Mouse (Mus musculus) ES-Bruce4 (cell line): Measurements from ENCODE around the gene P4htm. TPM values are rescaled to one million over a fixed set of nuclear protein-coding genes. Genes with fewer than 3 reads are reported as not detected.

Experiments
- H3K27ac ChIP-seq: 2 replicates; pipeline ENCODE4 v1.5.1; 2012; ENCODE audit warnings: low read length, inconsistent platforms; ENCODE audit not compliant: insufficient read depth
- H3K27me3 ChIP-seq: 2 replicates; pipeline ENCODE4 v1.6.1; 2012; ENCODE audit warnings: mild to moderate bottlenecking, low read length, inconsistent platforms; ENCODE audit not compliant: control insufficient read depth, poor library complexity, insufficient read depth, severe bottlenecking
- H3K36me3 ChIP-seq: 2 replicates; pipeline ENCODE4 v1.6.1; 2012; ENCODE audit warnings: inconsistent platforms, mild to moderate bottlenecking, low read length, moderate library complexity; ENCODE audit not compliant: control insufficient read depth, poor library complexity, insufficient read depth, severe bottlenecking
- H3K4me1 ChIP-seq: one replicate; pipeline ENCODE4 v1.8.1; 2011; ENCODE audit warnings: low read length; ENCODE audit not compliant: control insufficient read depth, insufficient read depth
- H3K4me3 ChIP-seq: 2 replicates; pipeline ENCODE4 v1.5.1; 2011; ENCODE audit warnings: low read depth, mild to moderate bottlenecking, low read length
- H3K9ac ChIP-seq: 2 replicates; pipeline ENCODE4 v1.6.1; 2012; ENCODE audit warnings: low read depth, mild to moderate bottlenecking, inconsistent platforms; ENCODE audit not compliant: poor library complexity, severe bottlenecking
- H3K9me3 ChIP-seq: replicated peaks from 2 replicates; pipeline ENCODE4 v1.6.1; 2012; ENCODE audit warnings: mild to moderate bottlenecking, low read length, inconsistent platforms; ENCODE audit not compliant: control insufficient read depth, poor library complexity, insufficient read depth, severe bottlenecking
- CTCF ChIP-seq: IDR thresholded peaks from one replicate; pipeline ENCODE4 v1.8.1; 2011; ENCODE audit warnings: low read depth, low read length
- EP300 ChIP-seq: IDR thresholded peaks from 2 replicates; pipeline ENCODE4 v1.6.1; 2011; ENCODE audit warnings: low read depth, low read length; ENCODE audit not compliant: insufficient read depth
- POLR2A ChIP-seq: IDR thresholded peaks from one replicate; pipeline ENCODE4 v1.8.1; 2011; ENCODE audit warnings: low read length; ENCODE audit not compliant: insufficient read depth
- polyA plus RNA-seq: library from polyadenylated mRNA; stranded (reverse); fragments of >200 nt; gene quantifications from 2 replicates; pipeline ENCODE4 v1.2.4, GENCODE M21; 2011; ENCODE audit warnings: low read depth; ENCODE audit not compliant: missing spikeins, insufficient read depth, insufficient read length

Gene P4htm
- polyA plus RNA-seq, 1 experiment, result 2.4 TPM

DNA sequence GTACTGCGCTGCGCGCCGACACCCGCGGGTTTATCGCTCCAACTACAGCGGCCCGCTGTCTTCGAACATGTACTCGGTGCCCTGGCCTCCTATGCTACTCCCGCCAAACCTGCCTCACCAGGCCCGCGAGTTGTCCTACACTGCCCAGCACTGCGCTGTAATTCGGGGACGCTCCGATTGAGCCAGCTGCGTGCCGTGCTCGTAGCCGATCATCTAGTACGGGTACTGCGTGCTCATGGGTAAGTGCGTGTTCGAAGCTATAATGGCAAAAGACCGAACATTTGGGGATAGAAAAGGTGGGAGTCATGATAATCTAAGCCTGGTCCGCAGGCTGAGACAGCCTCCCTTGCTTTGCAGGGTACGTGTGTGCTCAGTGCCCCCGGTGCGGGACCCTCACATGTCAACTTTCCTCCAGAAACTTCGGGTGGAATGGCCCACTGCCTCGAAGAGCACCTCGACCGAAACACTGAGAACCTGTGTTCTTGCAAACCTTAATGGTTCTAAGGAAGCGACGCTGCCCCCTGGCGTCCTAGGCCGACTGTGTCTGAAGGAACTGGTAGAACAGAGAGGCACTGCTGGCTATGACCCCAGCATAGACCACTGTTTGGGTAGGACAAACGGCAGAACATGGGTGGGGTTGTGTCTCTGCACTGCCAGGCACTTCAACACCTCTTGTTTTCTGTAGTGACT, 27.1 kb downstream of the P4htm start:
- peaks cover 15% of the 10 kb centered on the region for H3K36me3 ChIP-seq
- H3K4me3 ChIP-seq, result peak overlapping the region; percentile 90
- 0 out of 2 replicates have a peak overlapping the region, but pooled peaks have one; percentile 9 for H3K27ac ChIP-seq

DNA sequence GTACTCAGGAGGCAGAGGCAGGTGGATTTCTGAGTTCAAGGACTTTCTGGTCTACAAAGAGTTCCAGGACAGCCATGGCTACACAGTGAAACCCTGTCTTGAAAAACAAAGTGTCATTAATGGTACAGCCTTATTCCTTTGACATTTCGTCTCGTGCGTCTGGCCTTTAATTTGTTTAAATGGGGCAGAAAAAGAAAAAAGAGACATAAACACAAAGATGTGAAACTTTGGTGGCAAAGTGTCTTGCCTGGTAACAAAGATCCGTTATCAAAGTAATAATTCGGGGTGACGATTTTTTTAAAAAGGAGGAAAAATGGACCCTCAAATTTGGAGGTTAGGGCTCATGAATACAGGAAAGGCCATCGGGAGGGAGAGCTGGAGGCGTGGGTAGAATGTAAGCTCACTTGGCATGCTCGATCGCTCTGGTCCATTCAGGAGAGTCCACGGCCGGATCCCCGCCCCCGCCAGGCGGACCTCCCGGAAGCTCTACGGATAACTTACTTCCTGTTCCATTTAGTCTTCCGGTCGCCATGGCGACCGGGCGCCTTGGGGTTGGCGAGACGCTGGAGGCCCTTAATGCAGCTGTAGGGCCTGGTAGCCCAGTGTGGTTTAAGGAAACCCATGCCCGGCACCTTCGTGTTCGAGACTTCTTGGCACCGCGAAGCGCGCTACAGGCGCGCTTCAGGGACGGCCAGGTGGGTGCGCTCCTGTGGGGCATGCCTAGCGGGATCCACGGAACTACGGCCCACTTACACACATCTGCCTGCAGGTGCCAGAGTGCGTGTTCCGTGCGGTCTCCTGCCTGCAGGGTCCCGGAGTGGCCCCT, 27.9 kb downstream of the P4htm start, which contains the start of gene Dalrd3:
TSS of gene Dalrd3 (plus strand) at position 506 of the 826 bp plus-strand sequence.
- no peaks in the 10 kb centered on the region for H3K27me3 ChIP-seq
- H3K9me3 ChIP-seq, result no peaks in the 10 kb centered on the region
- peaks cover 23% of the 10 kb centered on the region for H3K36me3 ChIP-seq
- TF ChIP-seq EP300 (no peak), POLR2A (no peak), CTCF (no peak)
- peaks cover 10% of the 10 kb centered on the region for H3K4me1 ChIP-seq
- peak within 1 kb of the TSS; percentile 69 for H3K9ac ChIP-seq
- peak within 1 kb of the TSS; percentile 90 for H3K4me3 ChIP-seq
- H3K27ac ChIP-seq, result peak within 1 kb of the TSS; percentile 91; the same call in 1 of the 2 replicates

More for the DNA sequence above, 27.1 kb downstream of the P4htm start:
- TF ChIP-seq EP300 (0 out of 2 replicates have a peak, but pooled peaks have one; percentile 19), CTCF (peak; percentile 77), POLR2A (no peak)
- no peaks in the 10 kb centered on the region for H3K9me3 ChIP-seq
- peaks cover 10% of the 10 kb centered on the region for H3K4me1 ChIP-seq
- H3K27me3 ChIP-seq, result no peaks in the 10 kb centered on the region
- peak overlapping the region; percentile 43 for H3K9ac ChIP-seq

DNA sequence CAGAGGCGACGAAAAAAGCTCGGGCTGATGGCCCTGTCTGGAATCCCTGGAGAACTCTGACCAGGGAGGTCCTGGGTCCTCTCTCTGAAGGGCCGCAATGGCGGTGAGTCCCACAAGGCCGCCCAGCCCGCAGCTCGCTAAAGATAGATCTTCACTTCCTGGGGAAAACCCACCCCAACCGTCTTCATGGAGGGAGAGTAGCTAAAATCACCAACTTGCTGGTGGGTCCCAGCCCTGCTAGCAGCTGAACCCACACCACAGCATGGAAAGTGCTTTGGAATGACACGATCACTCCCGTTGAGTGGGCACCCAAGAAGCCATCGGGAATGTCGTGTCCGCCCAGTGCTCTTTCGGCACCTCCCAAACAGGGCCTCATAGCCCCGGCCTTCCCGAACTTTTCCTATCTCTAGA, 29.0 kb downstream of the P4htm start:
- Histone ChIP-seq H3K27me3 (no peaks in the 10 kb centered on the region), H3K4me3 (peak overlapping the region; percentile 77), H3K36me3 (peaks cover 34% of the 10 kb centered on the region), H3K9me3 (no peaks in the 10 kb centered on the region), H3K9ac (peak overlapping the region; percentile 69), H3K27ac (peak overlapping the region; percentile 91), H3K4me1 (peaks cover 4% of the 10 kb centered on the region)
- TF ChIP-seq CTCF (no peak), POLR2A (no peak), EP300 (no peak)

DNA sequence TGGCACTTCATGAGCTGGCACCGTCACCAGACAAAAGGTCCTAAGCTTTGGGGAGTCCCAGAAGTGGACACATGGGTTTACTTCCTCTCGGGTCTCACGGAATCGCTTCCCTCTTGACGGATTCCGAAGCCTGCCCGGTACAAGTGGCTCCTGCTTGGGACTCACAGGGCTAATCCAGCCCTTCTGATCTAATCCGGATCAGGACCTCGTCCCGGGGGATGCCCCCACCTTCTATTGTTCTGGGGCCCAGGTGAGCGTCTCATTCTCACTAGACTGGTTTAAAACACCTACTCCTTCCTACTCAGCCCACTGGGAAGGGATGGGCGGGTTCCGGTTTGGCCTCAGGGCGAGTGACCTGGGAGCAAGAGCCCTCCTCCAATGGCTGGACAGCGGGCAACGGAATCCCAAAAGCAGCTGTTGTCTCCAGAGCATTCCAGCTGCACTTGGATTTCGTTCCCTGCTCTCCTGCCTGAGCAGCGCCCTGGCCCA, 29.5 kb downstream of the P4htm start:
- Histone ChIP-seq H3K27me3 (no peaks in the 10 kb centered on the region), H3K9ac (peak overlapping the region; percentile 69), H3K4me3 (peak overlapping the region; percentile 77), H3K4me1 (no peaks in the 10 kb centered on the region), H3K36me3 (peaks cover 37% of the 10 kb centered on the region), H3K27ac (peak overlapping the region; percentile 91), H3K9me3 (no peaks in the 10 kb centered on the region)
- TF ChIP-seq CTCF, result no peak
- peak; percentile 7 for TF ChIP-seq POLR2A
- TF ChIP-seq EP300, result peak; percentile 91

DNA sequence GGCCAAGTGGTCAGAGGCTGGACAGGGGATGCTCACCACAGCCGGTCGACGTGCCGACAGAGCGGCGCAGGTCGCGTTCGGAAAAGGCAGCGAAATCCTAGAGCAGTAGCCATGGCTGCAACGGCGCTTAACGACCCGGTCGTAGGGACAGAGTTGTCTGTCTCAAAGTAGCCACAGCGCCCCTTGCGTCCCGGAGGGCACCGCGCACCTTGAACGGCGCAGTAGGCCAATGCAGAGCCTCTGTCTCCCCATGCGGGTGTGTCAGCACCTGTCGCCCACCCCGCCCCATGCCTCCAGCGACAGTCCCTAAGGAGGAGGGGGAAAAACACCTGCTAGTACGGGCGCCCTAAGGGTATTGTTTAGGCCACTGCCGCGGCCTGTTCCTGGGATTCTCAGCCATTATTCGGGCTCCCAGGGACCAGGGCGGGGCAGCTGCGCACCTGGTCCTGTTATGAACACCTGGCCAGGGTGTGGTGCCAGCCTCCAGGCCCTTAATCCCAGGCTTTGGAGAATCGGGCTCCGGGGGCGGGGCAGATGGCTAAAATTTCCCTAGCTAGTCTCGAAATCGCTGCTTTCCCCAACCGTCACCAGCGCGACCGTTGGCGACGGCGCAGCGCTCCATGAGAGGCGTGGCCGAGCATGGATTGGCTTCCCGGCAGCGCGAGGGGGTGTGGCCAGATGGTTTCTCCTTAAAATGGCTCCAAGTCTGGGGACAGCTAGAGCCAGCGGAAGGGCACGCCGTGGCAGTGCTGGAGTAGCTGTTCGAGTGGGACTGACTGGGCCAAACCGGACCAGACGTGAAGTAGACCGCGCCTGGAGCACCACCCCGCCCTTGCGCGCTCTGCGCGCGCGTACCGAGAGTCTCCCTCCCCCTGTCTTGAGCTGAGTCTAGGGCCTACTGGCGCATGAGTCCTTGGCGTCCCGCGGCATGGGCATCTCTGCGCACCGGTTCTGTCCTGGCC, 30.4 kb downstream of the P4htm start, which contains the start of gene Ndufaf3:
TSS of gene Ndufaf3 (minus strand) at position 620 of the 962 bp plus-strand sequence.
- Histone ChIP-seq H3K9me3 (no peaks in the 10 kb centered on the region), H3K27ac (peak within 1 kb of the TSS; percentile 91), H3K9ac (peak within 1 kb of the TSS; percentile 69), H3K27me3 (no peaks in the 10 kb centered on the region), H3K36me3 (peaks cover 35% of the 10 kb centered on the region), H3K4me3 (peak within 1 kb of the TSS; percentile 85), H3K4me1 (no peaks in the 10 kb centered on the region)
- TF ChIP-seq POLR2A (peak; percentile 97), EP300 (peak; percentile 87), CTCF (peak; percentile 88)
